Mouse (Mus musculus) liver, embryonic 12.5 days (tissue): ENCODE data around the gene Gm7534. TPM values are rescaled to one million over a fixed set of nuclear protein-coding genes. Genes with fewer than 3 reads are reported as not detected.

Experiments used
- ATAC-seq: fragments of 200-750 bp; cut with Nextera tagmentation; 2 replicates; pipeline ENCODE4 v1.8.0; 2017; ENCODE audit warnings: moderate number of reproducible peaks, mild to moderate bottlenecking, moderate library complexity
- H3K27ac ChIP-seq: fragments of 300-500 bp; sonication (generic); 2 replicates; pipeline ENCODE4 v1.5.1; 2016; ENCODE audit warnings: mild to moderate bottlenecking
- H3K27me3 ChIP-seq: fragments of 300-500 bp; sonication (generic); replicated peaks from 2 replicates; pipeline ENCODE4 v1.6.1; 2016; ENCODE audit warnings: mild to moderate bottlenecking, moderate library complexity
- H3K36me3 ChIP-seq: fragments of 300-500 bp; sonication (generic); 2 replicates; pipeline ENCODE4 v1.6.1; 2016; ENCODE audit warnings: mild to moderate bottlenecking, moderate library complexity
- H3K4me1 ChIP-seq: fragments of 300-500 bp; sonication (generic); 2 replicates; pipeline ENCODE4 v1.6.1; 2016
- H3K4me2 ChIP-seq: fragments of 300-500 bp; sonication (generic); 2 replicates; pipeline ENCODE4 v1.6.1; 2016; ENCODE audit warnings: mild to moderate bottlenecking, moderate library complexity
- H3K4me3 ChIP-seq: fragments of 300-500 bp; sonication (generic); 2 replicates; pipeline ENCODE4 v1.5.1; 2016; ENCODE audit warnings: mild to moderate bottlenecking, moderate library complexity
- H3K9ac ChIP-seq: fragments of 300-500 bp; sonication (generic); 2 replicates; pipeline ENCODE4 v1.6.1; 2016; ENCODE audit warnings: mild to moderate bottlenecking, moderate library complexity
- H3K9me3 ChIP-seq: fragments of 300-500 bp; sonication (generic); replicated peaks from 2 replicates; pipeline ENCODE4 v1.6.1; 2016; ENCODE audit warnings: mild to moderate bottlenecking, moderate library complexity
- WGBS: fragments of 180-500 bp; shearing (Covaris S2); methylation state at CpG from one replicate; pipeline ENCODE4 v1.1.7; 2016; ENCODE audit not compliant: insufficient replicate concordance; 5-methylcytosine and 5-hydroxymethylcytosine counted together
- polyA plus RNA-seq: library from polyadenylated mRNA; unstranded; fragments of >200 nt; fragmentation: Nextera tagmentation; extraction: Ambion mirVana; gene quantifications from 2 replicates; pipeline ENCODE4 v1.2.1, GENCODE M21; 2016

Gm7534 gene
- polyA plus RNA-seq, result not detected in 2 replicates

- no peak within 1 kb of the TSS for H3K27ac ChIP-seq
- H3K4me3 ChIP-seq, result no peak within 1 kb of the TSS
- ATAC-seq, result no peak
- no peak within 1 kb of the TSS for H3K4me2 ChIP-seq
- H3K27me3 ChIP-seq, result 0 out of 2 replicates have a peak, but pooled peaks cover 3% of the 10 kb centered on the region
- no peak within 1 kb of the TSS for H3K9ac ChIP-seq
- H3K36me3 ChIP-seq, result no peaks in the 10 kb centered on the region
- no peaks in the 10 kb centered on the region for H3K9me3 ChIP-seq
- 76% methylated on average over 4 of the region's 4 CpGs for WGBS
- no peaks in the 10 kb centered on the region for H3K4me1 ChIP-seq
Measured at GRCm38 (mm10) chr4:134202904-134203303, at the start of gene Gm7534. Gm7534 (minus strand) TSS chr4:134203004.

- H3K4me2 ChIP-seq, result peak overlapping the region; percentile 71
- peaks cover 68% of the 10 kb centered on the region for H3K4me1 ChIP-seq
- H3K9me3 ChIP-seq, result no peaks in the 10 kb centered on the region
- 9% methylated on average over 22 of the region's 22 CpGs for WGBS
- H3K36me3 ChIP-seq, result no peaks in the 10 kb centered on the region
- no peak for ATAC-seq
- peaks cover 96% of the 10 kb centered on the region for H3K27me3 ChIP-seq
- H3K4me3 ChIP-seq, result peak overlapping the region; percentile 48
- no peak overlapping the region for H3K27ac ChIP-seq
- no peak overlapping the region for H3K9ac ChIP-seq
Measured at GRCm38 (mm10) chr4:134252131-134252910, 49.5 kb upstream of the Gm7534 start.

GRCm38 (mm10) chr4:134251241-134252130 lies 48.7 kb upstream of the Gm7534 start:
- H3K27ac ChIP-seq, result no peak overlapping the region
- H3K4me3 ChIP-seq, result peak overlapping the region; percentile 48
- no peaks in the 10 kb centered on the region for H3K9me3 ChIP-seq
- peaks cover 100% of the 10 kb centered on the region for H3K27me3 ChIP-seq
- 0 out of 2 replicates have a peak, but pooled peaks have one; percentile 40 for ATAC-seq
- H3K4me1 ChIP-seq, result peaks cover 60% of the 10 kb centered on the region
- under 1% methylated on average over 91 of the region's 91 CpGs for WGBS
- no peaks in the 10 kb centered on the region for H3K36me3 ChIP-seq
- peak overlapping the region; percentile 36 for H3K9ac ChIP-seq
- H3K4me2 ChIP-seq, result peak overlapping the region; percentile 71

- 16% methylated on average over 10 of the region's 10 CpGs for WGBS
- Histone ChIP-seq H3K36me3 (no peaks in the 10 kb centered on the region), H3K9ac (no peak overlapping the region), H3K4me1 (peaks cover 54% of the 10 kb centered on the region), H3K4me2 (peak overlapping the region; percentile 71), H3K27me3 (peaks cover 100% of the 10 kb centered on the region), H3K4me3 (peak overlapping the region; percentile 48), H3K9me3 (no peaks in the 10 kb centered on the region), H3K27ac (no peak overlapping the region)
- ATAC-seq, result no peak
Measured at GRCm38 (mm10) chr4:134250930-134251240, 48.1 kb upstream of the Gm7534 start.

- peak overlapping the region; percentile 48 for H3K4me3 ChIP-seq
Measured at GRCm38 (mm10) chr4:134250116-134250929, 47.5 kb upstream of the Gm7534 start.

GRCm38 (mm10) chr4:134249651-134250050 lies 46.8 kb upstream of the Gm7534 start:
- no peaks in the 10 kb centered on the region for H3K9me3 ChIP-seq
- H3K9ac ChIP-seq, result no peak overlapping the region
- no peak for ATAC-seq
- no peak overlapping the region for H3K27ac ChIP-seq
- H3K36me3 ChIP-seq, result no peaks in the 10 kb centered on the region
- 2% methylated on average over 30 of the region's 30 CpGs for WGBS
- peak overlapping the region; percentile 48 for H3K4me3 ChIP-seq
- peak overlapping the region; percentile 71 for H3K4me2 ChIP-seq
- peaks cover 89% of the 10 kb centered on the region for H3K27me3 ChIP-seq
- H3K4me1 ChIP-seq, result peaks cover 60% of the 10 kb centered on the region

More at GRCm38 (mm10) chr4:134250116-134250929, 47.5 kb upstream of the Gm7534 start:
- Histone ChIP-seq H3K4me1 (peaks cover 54% of the 10 kb centered on the region), H3K36me3 (no peaks in the 10 kb centered on the region), H3K27me3 (peaks cover 96% of the 10 kb centered on the region), H3K9ac (no peak overlapping the region), H3K4me2 (peak overlapping the region; percentile 71), H3K27ac (no peak overlapping the region), H3K9me3 (no peaks in the 10 kb centered on the region)
- 13% methylated on average over 27 of the region's 27 CpGs for WGBS
- ATAC-seq, result no peak

- Histone ChIP-seq H3K9ac (peak within 1 kb of the TSS; percentile 81; the same call in 1 of the 2 replicates), H3K4me1 (peaks cover 44% of the 10 kb centered on the region), H3K36me3 (peaks cover 11% of the 10 kb centered on the region; the same call in 1 of the 2 replicates), H3K27me3 (peaks cover 61% of the 10 kb centered on the region), H3K4me2 (peak within 1 kb of the TSS; percentile 97), H3K9me3 (no peaks in the 10 kb centered on the region), H3K4me3 (peak within 1 kb of the TSS; percentile 87; the same call in 1 of the 2 replicates), H3K27ac (no peak within 1 kb of the TSS)
- ATAC-seq, result no peak
- WGBS, result 70% methylated on average over 7 of the region's 7 CpGs
Measured at GRCm38 (mm10) chr4:134246719-134247258, 44.0 kb upstream of the Gm7534 start, which contains the start of gene Gm30191. Gm30191 (plus strand) TSS chr4:134246935.

- no peak overlapping the region for H3K9ac ChIP-seq
- WGBS, result 34% methylated on average over 4 of the region's 4 CpGs
- H3K4me1 ChIP-seq, result peaks cover 39% of the 10 kb centered on the region
- H3K4me2 ChIP-seq, result no peak overlapping the region
- ATAC-seq, result no peak
- peaks cover 55% of the 10 kb centered on the region for H3K27me3 ChIP-seq
- peaks cover 11% of the 10 kb centered on the region; the same call in 1 of the 2 replicates for H3K36me3 ChIP-seq
- no peak overlapping the region for H3K4me3 ChIP-seq
- H3K9me3 ChIP-seq, result no peaks in the 10 kb centered on the region
- H3K27ac ChIP-seq, result no peak overlapping the region
Measured at GRCm38 (mm10) chr4:134246256-134246655, 43.5 kb upstream of the Gm7534 start.

- Histone ChIP-seq H3K4me1 (peaks cover 29% of the 10 kb centered on the region), H3K4me2 (peak within 1 kb of the TSS; percentile 97), H3K9me3 (no peaks in the 10 kb centered on the region), H3K9ac (peak within 1 kb of the TSS; percentile 81), H3K4me3 (peak within 1 kb of the TSS; percentile 87), H3K27ac (no peak within 1 kb of the TSS), H3K36me3 (peaks cover 11% of the 10 kb centered on the region; the same call in 1 of the 2 replicates), H3K27me3 (peaks cover 46% of the 10 kb centered on the region)
- peak; percentile 82 for ATAC-seq
- 1% methylated on average over 60 of the region's 60 CpGs for WGBS
Measured at GRCm38 (mm10) chr4:134245148-134245843, 42.5 kb upstream of the Gm7534 start, which contains the start of gene Zfp593. Zfp593 (minus strand) TSS chr4:134245592.

GRCm38 (mm10) chr4:134243516-134244250 lies 40.9 kb upstream of the Gm7534 start, which contains the start of gene E130218I03Rik:
E130218I03Rik (plus strand) TSS chr4:134243662.
- Histone ChIP-seq H3K4me1 (peaks cover 25% of the 10 kb centered on the region), H3K9ac (peak within 1 kb of the TSS; percentile 81), H3K36me3 (peaks cover 11% of the 10 kb centered on the region; the same call in 1 of the 2 replicates), H3K4me3 (peak within 1 kb of the TSS; percentile 87), H3K27ac (peak within 1 kb of the TSS; percentile 11; the same call in 1 of the 2 replicates), H3K9me3 (no peaks in the 10 kb centered on the region), H3K4me2 (peak within 1 kb of the TSS; percentile 97), H3K27me3 (peaks cover 37% of the 10 kb centered on the region)
- ATAC-seq, result no peak
- WGBS, result 82% methylated on average over 17 of the region's 17 CpGs
